Comparison of ENCODE assay signal across 8 mouse cellular contexts in the genomic region with DNA sequence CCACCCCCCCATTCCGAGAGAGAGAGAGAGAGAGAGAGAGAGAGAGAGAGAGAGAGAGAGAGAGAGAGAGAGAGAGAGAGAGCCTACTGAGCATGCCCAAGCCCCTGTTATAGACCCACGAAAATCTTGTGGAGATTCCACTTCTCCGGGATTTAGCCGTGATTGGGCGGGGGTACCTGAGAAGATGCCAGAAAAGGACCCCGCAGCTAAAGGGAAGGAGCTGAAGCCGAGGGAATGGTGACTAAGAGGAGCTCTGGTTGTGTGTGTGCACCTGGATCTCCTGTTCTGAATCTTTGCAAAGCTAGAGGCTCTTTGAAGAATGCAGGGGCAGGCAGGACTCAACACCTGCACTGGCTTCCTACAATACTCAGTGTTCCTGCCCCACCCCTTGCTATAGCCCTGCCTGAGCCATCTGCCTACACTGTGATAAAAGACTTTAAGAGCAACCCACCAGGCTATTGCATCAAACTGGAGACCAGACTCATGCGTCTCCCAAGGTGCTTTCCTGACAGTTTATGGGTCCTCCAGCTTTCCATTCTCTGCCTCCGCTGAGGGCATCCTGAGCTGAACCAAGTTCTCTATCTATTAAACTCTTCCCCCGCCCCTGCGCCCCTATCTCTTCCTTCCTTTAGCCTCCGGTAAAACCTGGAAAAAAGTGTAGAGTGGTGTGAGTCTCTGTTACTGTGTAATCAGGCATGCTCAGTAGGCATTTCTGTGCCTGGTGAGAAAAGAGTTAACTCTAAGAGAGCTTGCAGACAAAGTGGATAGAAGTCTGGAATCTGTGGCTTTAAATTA. TPM values are rescaled to one million over a fixed set of nuclear protein-coding genes. Genes with fewer than 3 reads are reported as not detected.
DNase-seq lines count a peak whose midpoint lies in the region; ATAC-seq lines count a peak whose summit lies in the region.

No protein-coding gene starts in this region.

- no peak overlapping the region for H3K4me2 ChIP-seq in kidney, embryonic 14.5 days (replicated peaks; ENCODE audit: low read depth, low read length)
- peak overlapping the region; percentile 56 for H3K4me2 ChIP-seq in forebrain, embryonic 15.5 days (replicated peaks)

- 32% methylated on average over 12 of the region's 12 CpGs for WGBS in kidney, embryonic 14.5 days
- WGBS in forebrain, embryonic 15.5 days, result 29% methylated on average over 12 of the region's 12 CpGs

- no peaks in the 10 kb centered on the region for H3K36me3 ChIP-seq in kidney, embryonic 14.5 days (ENCODE audit: control insufficient read depth, insufficient read depth, low read length)
- peaks cover 9% of the 10 kb centered on the region for H3K36me3 ChIP-seq in forebrain, embryonic 15.5 days

- H3K27me3 ChIP-seq in kidney, embryonic 14.5 days (ENCODE audit: control insufficient read depth, insufficient read depth, low read length), result no peaks in the 10 kb centered on the region
- no peaks in the 10 kb centered on the region for H3K27me3 ChIP-seq in forebrain, embryonic 15.5 days

- no peak for DNase-seq in kidney, postnatal 36 days
- DNase-seq in left cerebral cortex, postnatal 4 days, result peak; percentile 31
- DNase-seq in right cerebral cortex, postnatal 14 days, result peak; percentile 47
- no peak for DNase-seq in heart, postnatal 14 days
- DNase-seq in B cell, adult 2 months, result no peak

- H3K9ac ChIP-seq in kidney, embryonic 14.5 days (ENCODE audit: low read depth, low read length), result no peak overlapping the region
- H3K9ac ChIP-seq in forebrain, embryonic 15.5 days (replicated peaks), result peak overlapping the region; percentile 68

- 0 out of 2 replicates have a peak, but pooled peaks cover 3% of the 10 kb centered on the region for H3K9me3 ChIP-seq in kidney, embryonic 14.5 days (ENCODE audit: control insufficient read depth, low read length)
- peaks cover 4% of the 10 kb centered on the region; the same call in 1 of the 2 replicates for H3K9me3 ChIP-seq in forebrain, embryonic 15.5 days

- intact Hi-C loops in left cerebral cortex, postnatal 4 days (cut with DNase I), result loop anchor here (5.0 to 10.0 kb wide), 2 partner anchors 322 to 466 kb away; no protein-coding TSS in a partner anchor
- intact Hi-C loops in heart, postnatal 14 days (cut with DNase I), result no loop called here

- H3K4me3 ChIP-seq in kidney, embryonic 14.5 days (ENCODE audit: low read length), result no peak overlapping the region
- H3K4me3 ChIP-seq in forebrain, embryonic 15.5 days, result peak overlapping the region; percentile 63

- H3K27ac ChIP-seq in kidney, embryonic 14.5 days (ENCODE audit: low read depth, low read length), result no peak overlapping the region
- H3K27ac ChIP-seq in forebrain, embryonic 15.5 days (replicated peaks), result peak overlapping the region; percentile 94

- peak; percentile 24; the same call in 1 of the 2 replicates for ATAC-seq in kidney, embryonic 14.5 days (ENCODE audit: low FRiP score, low TSS enrichment)
- ATAC-seq in forebrain, embryonic 15.5 days (replicated peaks), result peak; percentile 82
- ATAC-seq in erythroblast, adult 5-6 weeks (replicated peaks; ENCODE audit: low FRiP score, poor library complexity, severe bottlenecking), result no peak

- no peaks in the 10 kb centered on the region for H3K4me1 ChIP-seq in kidney, embryonic 14.5 days (ENCODE audit: control insufficient read depth, insufficient read depth, low read length)
- 0 out of 2 replicates have a peak, but pooled peaks cover 4% of the 10 kb centered on the region for H3K4me1 ChIP-seq in forebrain, embryonic 15.5 days

RNA-seq across cellular contexts. Expression of a gene that starts 0.4 kb away (rescaled TPM):
- 7.7 and 10.1 TPM in 2 replicates for polyA plus RNA-seq in kidney, embryonic 14.5 days (2014; fragmentation: Nextera tagmentation; extraction: Ambion mirVana)
- 158 and 161 TPM in 2 replicates for polyA plus RNA-seq in forebrain, embryonic 15.5 days (2015; fragmentation: Nextera tagmentation; extraction: Ambion mirVana)
- total RNA-seq in left cerebral cortex, postnatal 4 days (2021), result 100 to 1,000 TPM; 630 to 637 TPM
- 1.7 TPM in 1 of 2 replicates, not detected in the other for total RNA-seq in erythroblast, adult 5-6 weeks (2015; ENCODE audit: low replicate concordance)
- total RNA-seq in erythroblast, adult 5-6 weeks (2017; ENCODE audit: low replicate concordance), result 0.09 and 0.42 TPM in 2 replicates
- 1 to 10 TPM; 1.3 to 1.7 TPM for total RNA-seq in heart, postnatal 14 days (2021)

Comparison
In these comparisons a context has a peak if more than half of its experiments do, and no peak if none do; other contexts are left out.
1. DNase-seq: peak in left cerebral cortex, postnatal 4 days (single experiment) and right cerebral cortex, postnatal 14 days (single experiment); none in kidney, postnatal 36 days (0 of 2), heart, postnatal 14 days (0 of 2) and B cell, adult 2 months (0 of 2).
2. RNA of a gene that starts 0.4 kb away (total RNA-seq): 630 to 637 TPM in left cerebral cortex, postnatal 4 days; 1.3 to 1.7 TPM in heart, postnatal 14 days and 0.09 to 1.7 TPM in erythroblast, adult 5-6 weeks; every median in the first group is over 100 times any median in the second.